Mouse (Mus musculus) brain, embryonic 14.5 days (tissue): ENCODE data around the gene Msi2.

Experiments
- CTCF ChIP-seq: fragments of 200-500 bp; IDR thresholded peaks from 2 replicates; pipeline ENCODE4 v1.5.1; 2012; ENCODE audit warnings: inconsistent platforms, mild to moderate bottlenecking, moderate library complexity, borderline replicate concordance; ENCODE audit not compliant: insufficient read depth, insufficient read length; ENCODE audit errors: extremely low read depth
- POLR2A ChIP-seq: fragments of 200-500 bp; IDR thresholded peaks from 2 replicates; pipeline ENCODE4 v1.6.1; 2012; ENCODE audit warnings: mild to moderate bottlenecking, inconsistent platforms, borderline replicate concordance; ENCODE audit not compliant: poor library complexity, insufficient read depth, insufficient read length, severe bottlenecking; ENCODE audit errors: extremely low read depth

DNA sequence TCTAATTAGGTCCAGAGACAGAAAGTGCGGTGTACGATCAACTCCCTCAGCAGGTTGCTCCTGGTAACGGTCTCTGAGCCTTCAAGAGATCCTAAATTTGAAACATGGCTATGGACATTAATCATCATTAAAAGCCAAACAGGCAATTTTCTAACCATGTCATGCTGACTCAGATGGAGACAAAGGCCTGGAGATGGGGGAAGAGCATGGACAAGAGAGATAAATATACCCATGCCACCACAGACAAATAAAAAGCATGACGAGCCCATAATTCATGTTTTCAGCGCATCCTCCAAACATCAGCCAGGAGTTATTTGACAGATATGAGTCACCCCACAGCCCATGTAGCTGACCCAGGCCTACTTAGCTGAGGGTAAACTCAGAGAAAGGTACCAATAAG is 145.3 kb downstream of the Msi2 start:
- TF ChIP-seq POLR2A (no peak), CTCF (no peak)
